Mouse (Mus musculus): Measurements from ENCODE around the gene Dctn3. TPM values are rescaled to one million over a fixed set of nuclear protein-coding genes. Genes with fewer than 3 reads are reported as not detected.

The Dctn3 gene
- total RNA-seq, 2 experiments from 2014 or later: 70.7 to 77.7 TPM

DNA sequence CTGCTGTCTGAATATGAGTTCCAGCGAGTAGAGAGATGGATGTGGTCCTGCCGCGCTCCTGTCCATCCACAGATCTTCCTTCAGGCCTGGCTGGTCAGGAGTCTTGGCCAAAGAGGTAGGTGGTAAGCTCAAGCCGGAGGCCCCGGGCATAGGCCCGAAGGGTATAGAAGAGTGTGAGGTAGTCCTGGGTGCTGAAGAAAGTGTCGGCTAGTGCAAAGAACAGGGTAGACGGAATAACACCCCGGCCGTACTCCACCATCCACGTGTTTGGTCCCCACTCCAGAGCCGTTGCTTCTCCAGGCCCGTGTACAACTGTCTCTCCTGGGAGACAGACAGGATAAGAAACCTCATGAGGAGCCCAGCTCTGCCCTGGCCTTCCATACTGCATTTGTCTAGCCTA is 16.3 kb upstream of the Dctn3 start:
- intact Hi-C loops (cut with DNase I): no loop called here
- DNase-seq: no peak

DNA sequence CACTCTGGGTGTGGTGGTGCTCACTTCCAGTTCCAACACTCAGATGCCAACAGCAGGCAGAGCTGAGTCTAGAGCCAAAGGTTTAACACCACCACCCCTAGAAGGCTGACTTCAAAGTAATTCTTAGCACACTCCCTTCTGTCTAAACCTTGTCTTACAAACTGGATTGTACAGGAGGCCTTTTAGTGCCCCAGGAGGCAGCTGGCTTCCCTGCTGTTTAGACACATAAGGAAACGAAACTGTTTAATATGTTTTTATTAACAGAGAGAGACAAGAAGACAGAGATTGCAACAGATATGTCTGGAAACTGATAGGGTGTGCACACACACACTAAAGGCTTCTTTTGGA is 15.3 kb upstream of the Dctn3 start:
- no peak for DNase-seq
- intact Hi-C loops (cut with DNase I): no loop called here

DNA sequence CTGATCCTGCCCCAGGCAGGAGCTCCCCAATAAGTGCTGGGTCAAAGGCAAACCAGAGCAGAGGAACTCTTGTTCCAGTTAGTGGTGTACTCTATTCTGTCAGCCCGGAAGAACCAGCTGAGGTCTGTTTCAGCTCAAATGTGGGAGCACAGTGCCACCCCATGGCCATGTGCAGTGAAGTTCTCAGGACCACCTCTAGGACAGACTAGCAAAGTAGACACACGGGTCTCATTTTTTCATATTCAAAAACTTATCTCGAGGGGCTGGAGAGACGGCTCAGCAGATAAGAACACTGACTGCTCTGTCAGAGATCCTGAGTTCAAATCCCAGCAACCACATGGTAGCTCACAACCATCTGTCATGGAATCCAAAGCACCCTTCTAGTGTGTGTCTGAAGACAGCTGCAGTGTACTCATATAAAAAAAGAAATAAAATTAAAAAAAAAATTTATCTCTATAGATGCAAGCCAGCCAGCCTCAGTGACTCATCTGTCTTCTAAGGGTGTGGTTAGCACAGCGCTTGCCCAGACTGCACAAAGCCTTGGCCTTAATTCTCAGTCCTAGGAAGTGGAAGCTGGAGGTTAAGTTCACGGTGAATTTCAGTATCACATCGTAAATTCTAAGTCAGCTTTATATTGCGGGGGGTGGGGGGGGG is 14.8 kb upstream of the Dctn3 start:
- intact Hi-C loops (cut with DNase I): loop anchor here (1.0 kb wide), 1 partner anchor 23 kb away; no protein-coding TSS in a partner anchor
- DNase-seq: peak; percentile 69 to 73

DNA sequence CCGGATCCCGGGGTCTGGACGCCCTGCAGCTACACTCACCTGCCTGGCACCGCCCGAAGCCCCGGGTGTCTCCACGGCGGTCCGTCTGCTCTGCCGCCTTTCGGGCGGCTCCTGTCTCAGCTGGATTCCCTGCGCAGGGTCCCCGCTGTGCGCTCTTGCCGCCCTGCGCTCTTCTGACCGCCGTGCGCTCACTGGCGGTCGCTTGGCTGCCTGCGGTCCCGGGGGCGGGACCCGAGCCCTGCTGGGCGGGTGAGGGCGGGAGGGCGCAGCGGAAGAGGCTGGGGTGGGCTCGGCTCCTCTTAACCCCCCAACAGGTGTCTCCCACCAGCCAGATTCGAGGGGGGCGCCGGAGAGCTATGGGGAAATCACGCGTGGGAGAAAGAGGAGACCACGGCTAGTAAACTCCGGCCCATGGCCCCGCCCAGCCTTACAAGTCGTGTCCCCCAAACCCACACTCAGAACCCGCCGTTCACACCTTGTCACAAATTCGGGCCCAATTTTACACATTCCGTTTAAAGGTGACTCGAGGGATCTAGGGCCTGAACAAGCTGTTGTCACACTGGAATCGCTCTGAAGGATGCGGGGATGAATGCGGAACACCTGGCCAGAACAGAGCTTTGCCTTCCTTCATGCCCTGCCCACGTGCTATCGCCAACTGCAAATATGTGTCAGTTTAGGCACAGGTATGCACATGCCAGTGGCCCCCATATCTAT is 8.2 kb upstream of the Dctn3 start, which contains the start of gene Arid3c:
Arid3c (minus strand) TSS at position 91 of the 714 bp plus-strand sequence.
- DNase-seq: no peak
- intact Hi-C loops (cut with DNase I): no loop called here

DNA sequence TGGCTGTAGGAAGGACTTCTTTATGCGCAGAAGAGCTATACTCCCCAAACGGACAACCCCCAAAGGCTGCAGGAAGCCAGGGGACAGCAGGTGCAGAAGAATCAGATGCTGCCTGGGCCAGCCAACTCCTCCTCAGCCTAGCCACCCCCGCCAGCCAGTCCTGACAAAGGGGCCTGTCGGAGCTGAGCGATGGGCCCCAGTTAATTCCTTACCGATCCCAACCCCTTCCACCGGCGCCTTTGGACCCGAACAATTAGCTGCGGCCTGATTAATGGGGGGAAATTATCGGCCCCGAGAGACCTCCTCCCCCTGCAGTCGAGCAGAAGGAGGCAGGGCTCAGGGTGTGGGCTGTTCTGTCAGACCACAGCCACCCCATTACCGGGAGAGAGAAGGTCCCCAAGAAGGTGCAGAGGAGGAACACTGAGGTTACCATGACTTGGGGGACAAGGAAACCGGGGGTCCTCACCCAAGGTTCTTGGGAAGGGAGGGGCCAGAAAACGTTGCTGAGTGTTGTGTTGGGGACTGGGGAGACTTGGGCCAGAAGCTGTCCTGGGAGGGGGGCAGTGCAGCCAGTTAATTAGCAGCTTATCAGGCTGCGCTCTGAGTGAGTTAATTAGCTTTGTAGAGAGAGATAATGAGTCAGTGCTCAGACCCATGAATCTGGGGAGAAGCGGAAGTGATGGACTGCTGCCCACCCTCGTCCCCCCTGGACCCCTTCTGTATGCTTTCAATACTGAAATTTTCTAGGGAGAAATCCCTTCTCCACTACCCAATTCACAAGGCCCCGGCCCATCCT is 4.1 kb upstream of the Dctn3 start:
- intact Hi-C loops (cut with DNase I): no loop called here
- DNase-seq: no peak

DNA sequence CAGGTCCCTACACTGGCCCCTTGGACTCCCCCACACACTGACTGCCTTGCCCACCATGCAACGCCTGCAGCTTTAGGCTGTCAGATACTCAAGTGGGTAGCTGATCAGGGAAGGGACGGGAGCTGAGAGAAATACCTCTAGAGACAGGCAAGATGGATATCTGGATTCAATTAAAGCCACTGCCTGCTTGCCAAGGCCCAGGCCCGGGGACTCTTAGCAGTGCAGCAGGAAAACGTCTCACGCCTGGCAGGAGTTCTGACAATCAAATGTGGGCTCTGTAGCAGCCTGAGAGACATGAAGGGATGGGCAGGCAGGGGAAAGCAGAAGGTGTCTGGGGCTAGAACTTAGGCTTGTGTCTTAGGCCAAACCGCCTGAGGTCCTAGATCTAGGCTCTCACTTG is 6.1 kb downstream of the Dctn3 start:
- intact Hi-C loops (cut with DNase I): no loop called here
- DNase-seq: no peak

DNA sequence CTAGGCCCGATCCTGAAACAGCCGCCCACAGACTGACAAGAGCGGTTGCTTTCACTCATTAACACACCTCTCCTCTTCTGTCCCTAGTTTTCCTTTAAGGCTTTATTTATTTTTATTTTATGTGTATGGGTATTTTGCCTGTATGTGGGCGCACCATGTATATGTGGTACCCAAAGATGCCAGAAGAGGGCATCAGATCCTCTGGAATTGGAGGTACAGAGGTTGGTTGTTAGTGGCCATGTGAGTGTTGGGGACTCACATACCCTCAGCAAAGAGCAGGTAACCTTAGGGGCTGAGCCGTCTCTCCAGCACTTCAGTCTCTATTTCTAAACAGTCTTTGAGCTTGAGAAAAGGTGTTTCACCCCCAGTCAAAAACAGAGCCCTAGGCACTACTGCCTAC is 7.4 kb downstream of the Dctn3 start:
- intact Hi-C loops (cut with DNase I): no loop called here

DNA sequence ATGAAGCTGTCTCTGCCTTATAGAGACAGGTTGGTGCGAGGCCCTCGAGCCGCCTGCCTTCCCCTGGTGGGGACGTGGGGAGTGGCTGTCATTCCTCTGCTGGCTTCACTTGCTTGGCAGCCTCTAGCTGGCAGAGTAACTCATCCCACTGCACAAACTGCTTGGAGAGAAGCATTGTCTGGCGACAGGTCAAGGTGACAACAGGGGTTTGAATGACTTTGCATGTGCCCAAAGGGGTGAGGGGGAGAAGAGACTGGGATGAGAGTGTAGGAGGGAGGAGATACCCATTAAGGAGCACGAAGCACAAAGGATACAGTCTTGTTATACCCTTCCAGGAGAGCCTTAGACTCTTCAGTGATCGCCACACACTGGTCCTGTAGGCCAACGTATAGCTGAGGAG is 7.9 kb downstream of the Dctn3 start:
- intact Hi-C loops (cut with DNase I): no loop called here
- DNase-seq: no peak

More for the DNA sequence above, 7.4 kb downstream of the Dctn3 start:
- no peak for DNase-seq

DNA sequence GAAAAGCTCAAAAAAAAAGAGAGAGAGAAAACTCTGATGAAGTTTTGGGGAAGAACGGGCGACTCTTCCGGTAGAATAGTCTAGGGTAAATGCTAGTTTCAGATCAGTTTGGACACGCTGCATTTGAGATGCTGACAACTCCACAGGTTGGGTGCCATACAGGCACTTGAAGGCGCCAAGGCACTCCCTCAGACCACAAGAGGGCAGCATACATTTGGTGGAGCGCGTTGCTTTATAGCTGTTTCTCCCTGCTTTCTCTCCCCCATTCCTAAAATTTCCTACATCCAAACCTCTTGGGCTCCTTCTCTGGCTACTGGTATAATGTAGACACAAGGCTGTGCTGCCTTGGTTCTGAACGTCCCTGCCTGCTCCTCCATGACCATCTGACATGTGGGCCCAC is 8.7 kb downstream of the Dctn3 start:
- peak; percentile 67 to 68 for DNase-seq
- intact Hi-C loops (cut with DNase I): loop anchor here (1.0 kb wide), 1 partner anchor 23 kb away; no protein-coding TSS in a partner anchor

DNA sequence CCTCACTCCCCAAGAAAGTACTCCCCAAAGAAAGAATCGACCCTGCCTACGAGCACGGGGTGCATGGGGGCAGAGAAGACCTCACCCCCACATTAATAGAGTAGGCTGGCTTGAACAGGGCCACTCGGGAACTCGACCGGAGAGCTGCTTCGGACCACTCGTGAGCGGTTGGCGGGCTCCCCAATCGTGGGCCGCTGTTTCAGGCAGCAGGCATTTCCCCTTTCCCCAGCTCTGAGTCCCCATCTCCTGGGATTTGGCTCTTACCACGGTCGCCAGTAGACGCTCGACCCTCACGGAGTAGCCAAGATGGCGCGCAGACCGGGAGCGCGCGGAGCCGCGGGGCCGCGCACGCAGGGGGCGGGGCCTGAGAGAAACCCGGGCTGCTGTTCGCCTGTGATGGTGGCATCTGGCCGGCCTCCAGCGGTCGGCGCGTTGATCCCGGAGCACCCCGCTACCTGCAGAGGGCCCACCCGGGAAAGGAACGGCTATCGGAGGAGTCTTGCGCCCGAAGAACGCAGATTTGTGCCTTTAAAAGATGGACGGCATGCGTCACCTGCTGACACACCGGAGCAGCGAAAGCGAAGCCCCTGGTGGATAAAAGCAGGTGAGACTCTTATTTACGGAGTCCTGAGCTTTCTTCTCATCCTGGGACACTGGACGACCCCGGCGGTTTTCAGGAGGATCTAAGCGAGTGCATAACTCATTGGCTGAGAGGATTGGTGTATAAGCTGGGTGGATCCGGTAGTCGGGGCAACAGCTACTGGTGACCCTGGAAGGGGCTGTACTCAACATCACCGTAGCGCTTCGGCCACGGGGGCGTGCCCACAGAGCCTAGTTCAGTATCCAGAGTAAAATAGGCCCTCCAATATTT is 9.5 kb downstream of the Dctn3 start, which contains the start of gene Rpp25l:
Rpp25l (minus strand) TSS at position 338 of the 871 bp plus-strand sequence.
- intact Hi-C loops (cut with DNase I): loop anchor here (1.0 kb wide), 1 partner anchor 24 kb away; no protein-coding TSS in a partner anchor
- peak; percentile 86 to 88 for DNase-seq

DNA sequence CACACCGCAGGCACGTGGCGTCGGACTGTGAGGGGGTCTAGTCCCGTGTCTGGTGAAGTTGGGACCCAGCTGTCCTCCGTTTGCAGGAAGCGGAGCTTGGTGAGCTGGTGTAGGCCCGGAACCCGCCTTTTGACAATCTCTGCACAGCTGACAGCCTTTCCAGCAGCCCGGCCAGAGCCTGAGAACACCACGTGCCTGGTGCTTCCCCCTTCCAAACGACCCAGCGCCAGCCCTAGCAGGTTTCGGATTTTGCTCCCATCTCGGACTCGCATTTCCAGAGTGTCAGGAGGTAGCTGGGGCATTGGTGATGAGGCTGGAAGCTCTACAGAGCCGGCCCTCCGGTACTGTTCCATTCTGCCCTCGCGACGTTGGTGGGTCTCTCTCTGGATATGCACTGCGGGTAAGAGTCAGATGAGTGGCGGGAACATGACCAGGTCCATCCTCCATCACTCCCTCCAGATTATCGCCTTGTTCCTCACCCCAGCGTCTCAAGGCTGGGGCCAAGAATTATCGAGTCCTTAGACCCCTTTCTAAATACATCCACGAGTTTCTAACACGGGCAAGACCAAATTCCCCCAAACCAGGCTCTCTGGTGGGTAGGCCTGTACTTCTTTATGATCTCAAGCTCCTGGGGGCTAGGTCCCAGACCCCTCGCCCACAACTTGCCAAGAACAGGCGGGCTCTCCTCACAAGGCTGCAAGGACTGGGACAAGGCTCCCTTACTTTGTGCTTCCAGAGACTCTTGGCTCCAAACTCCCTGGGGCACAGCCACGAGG is 10.4 kb downstream of the Dctn3 start:
- intact Hi-C loops (cut with DNase I): no loop called here
- peak in 1 of 2 experiments; percentile 44 for DNase-seq

DNA sequence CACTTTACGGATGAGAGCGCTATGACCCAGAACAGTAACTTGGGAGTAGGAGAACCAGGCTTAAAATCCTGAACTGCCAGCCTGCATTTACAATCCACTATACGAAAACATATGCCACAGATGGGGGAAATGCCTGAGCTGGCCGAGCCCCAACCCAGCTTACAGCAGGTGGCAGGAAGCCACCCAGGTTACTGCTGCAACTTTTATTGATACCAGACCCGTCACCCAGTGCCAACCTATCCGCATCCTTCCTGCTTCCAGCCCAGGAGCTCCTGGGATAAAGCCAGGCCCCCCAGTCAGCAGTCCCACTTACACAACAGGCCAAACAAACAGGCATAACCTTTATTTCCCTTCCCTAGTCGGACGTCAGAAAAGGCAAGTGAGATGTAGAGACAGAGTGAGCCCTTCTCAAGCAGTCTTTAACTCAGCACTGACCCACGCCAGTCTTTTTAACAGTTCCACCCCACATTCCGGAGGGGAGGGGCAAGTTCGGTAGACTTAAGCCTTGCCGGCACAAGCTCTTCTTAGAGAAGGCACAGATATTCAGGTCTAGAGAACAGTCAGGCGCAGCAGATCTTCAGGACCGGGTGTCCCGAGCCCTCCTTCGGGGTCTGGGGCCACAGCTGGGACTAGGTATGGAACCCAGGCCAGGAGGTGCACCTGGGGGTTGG is 11.1 kb downstream of the Dctn3 start:
- no peak for DNase-seq
- intact Hi-C loops (cut with DNase I): no loop called here

DNA sequence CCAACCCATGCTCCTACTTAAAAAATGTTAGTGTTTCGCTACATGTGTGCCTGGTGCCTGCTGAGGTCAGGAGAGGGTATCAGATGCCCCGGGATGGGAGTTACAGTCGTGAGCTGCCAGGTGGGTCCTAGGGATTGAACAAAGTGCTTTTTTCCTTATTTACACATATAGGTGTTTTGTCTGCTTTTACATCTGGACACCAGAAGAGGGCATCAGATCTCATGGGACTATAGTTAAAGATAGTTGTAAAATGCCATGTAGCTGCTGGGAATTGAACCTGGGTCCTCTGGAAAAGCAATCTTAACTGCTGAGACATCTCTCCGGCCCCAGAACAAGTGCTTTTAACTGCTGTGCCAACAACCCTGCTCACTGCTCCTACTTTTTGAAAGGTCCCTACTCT is 12.7 kb downstream of the Dctn3 start:
- DNase-seq: no peak
- intact Hi-C loops (cut with DNase I): no loop called here

DNA sequence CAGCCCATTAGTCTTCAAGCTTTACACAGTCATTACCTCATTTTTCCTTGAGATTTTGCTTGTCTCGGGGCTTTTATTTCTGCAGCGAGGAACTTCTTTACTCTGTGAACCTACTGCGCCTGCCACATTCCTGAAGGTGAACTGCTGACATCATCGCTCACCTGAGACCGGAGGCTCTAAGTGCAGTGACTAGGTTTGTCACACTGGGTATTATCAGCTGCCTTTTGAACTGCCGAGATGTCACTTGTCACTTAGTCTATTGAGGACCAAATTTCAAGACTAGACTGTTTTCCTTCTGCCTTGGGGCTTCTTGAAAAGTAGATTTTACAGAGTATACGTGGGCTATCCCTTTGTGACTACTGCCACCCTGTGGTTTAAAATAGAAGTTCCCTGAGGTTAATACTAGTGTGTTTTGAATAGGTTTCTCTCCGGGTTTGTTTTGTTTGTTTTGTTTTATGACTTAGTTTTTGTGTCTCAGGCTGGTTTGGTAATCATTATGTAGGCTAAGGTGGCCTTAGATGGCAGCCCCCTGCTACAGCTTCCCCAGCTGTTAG is 14.7 kb downstream of the Dctn3 start:
- DNase-seq: no peak
- intact Hi-C loops (cut with DNase I): loop anchor here (1.0 to 5.0 kb wide), 4 partner anchors 55 to 239 kb away; no protein-coding TSS in a partner anchor

DNA sequence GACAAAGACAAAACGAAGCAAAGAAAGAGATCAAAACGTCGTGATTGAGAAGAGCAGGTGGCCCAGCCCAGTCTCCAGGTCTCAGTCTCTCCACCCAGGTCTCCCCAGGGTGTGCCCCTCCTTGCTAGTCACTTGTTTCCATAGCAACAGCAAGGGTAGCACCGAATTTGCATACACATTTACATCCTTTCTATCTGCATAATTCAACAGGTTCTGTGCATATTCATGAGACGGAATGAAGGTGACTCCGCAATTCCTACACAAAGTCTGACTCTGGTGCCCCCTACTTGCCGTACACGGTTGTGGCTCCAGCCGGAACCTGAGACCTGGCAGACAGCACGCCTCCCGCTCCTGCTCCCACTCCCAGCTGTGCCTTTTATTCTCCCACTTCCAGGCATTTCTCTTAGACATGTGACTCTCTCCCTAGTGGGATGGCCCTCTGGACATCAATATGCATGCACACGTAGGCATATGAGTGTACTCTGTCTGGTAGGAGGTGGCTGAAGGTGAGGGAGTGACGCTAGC is 15.9 kb downstream of the Dctn3 start:
- intact Hi-C loops (cut with DNase I): loop anchor here (5.0 kb wide), 1 partner anchor 90 kb away; no protein-coding TSS in a partner anchor
- peak; percentile 58 to 59 for DNase-seq

DNA sequence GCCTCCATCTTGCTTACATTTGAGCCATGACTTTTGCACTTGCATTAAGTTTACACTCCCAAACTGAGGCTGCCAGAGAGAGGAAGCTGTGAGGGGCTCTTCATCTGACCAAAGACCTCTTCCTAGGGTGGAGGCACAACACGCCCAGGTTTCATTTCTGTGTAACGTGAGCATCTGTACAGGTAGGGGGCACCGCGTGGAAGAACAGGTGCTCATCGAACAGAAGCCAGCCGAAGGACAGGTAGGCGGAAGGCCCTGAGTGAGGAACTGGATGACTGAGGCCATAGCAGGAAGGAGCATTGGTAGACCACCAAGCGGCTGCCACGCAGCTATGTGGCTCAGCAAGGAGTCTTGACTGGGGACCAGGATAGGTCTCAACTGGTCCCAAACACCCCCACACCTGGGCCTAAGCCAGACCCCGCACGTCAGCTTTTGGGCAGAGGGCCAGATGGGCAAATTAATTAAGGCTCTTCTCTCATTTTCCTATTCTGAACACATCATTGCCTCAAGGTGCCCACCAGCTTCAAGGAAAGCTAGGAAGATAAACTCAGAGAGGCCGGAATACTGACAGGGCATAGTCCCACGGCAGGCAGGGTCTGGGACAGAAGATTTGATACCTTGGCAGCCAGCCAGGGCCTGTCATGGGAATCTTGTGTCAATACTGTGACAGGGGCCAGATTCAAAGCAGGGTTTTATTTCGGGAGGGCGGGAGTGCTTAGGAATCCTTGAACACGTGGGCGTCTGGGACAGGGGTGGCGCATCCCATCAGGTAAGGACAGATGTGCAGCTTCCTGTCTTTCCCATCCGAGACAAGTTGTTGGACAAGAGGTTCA is 16.8 kb downstream of the Dctn3 start:
- no peak for DNase-seq
- intact Hi-C loops (cut with DNase I): loop anchor here (5.0 kb wide), 1 partner anchor 89 kb away; no protein-coding TSS in a partner anchor

DNA sequence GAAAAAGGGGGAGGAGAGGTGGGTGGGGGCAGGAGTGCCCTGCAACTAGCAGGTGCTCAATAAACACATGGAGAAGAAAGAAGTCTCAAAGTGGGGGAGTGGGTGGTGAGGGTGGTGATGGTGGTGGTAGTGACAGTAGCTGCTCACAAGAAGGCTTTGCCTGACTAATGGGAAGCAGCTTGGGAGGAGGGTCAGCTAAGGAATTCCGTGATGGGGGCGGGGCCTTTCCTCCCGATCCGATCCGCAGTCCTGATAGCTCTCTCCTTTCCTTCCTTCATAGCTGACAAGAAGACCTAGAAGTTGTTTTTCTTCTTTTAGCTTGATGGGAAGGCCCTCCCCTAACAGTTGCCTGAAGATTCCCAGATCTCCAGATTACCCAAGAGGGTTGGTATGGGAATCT is 18.3 kb downstream of the Dctn3 start:
- DNase-seq: no peak
- intact Hi-C loops (cut with DNase I): loop anchor here (5.0 kb wide), 1 partner anchor 87 kb away; no protein-coding TSS in a partner anchor

Measured in heart, postnatal 36 days (tissue).